Mouse (Mus musculus): ENCODE measurements around the gene Arpc5l. TPM values are rescaled to one million over a fixed set of nuclear protein-coding genes. Genes with fewer than 3 reads are reported as not detected.

The Arpc5l gene
- polyA plus RNA-seq, 1 experiment from 2014 or later = 122 TPM

GRCm38 (mm10) chr2:39016581-39016980 lies 11.4 kb downstream of the Arpc5l start:
- 81% methylated on average over 3 of the region's 3 CpGs for WGBS
- no peak for ATAC-seq (ENCODE audit: low FRiP score, low read depth)
- peaks cover 78% of the 10 kb centered on the region for H3K36me3 ChIP-seq

DNA sequence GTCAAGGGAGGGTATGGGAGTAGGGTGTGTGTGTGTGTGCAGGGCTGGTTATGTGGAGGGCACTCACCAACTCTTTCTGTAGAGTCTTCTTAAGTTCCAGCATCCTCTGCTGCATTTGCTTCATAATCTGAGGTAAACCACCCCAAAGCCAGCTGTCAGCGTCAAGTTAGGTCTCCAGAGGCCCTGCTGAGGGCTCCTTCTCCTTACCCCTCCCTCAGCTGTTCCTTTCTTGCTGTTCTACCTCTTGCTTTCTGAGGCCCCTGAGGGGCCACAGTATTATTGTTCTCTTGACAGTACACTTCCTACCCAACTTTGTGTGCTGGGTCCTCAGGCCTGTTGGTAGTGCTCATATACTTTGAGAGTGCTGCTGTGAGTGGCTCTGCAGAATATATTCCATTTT lies 14.9 kb downstream of the Arpc5l start:
- no peak overlapping the region for H3K4me3 ChIP-seq
- H3K4me2 ChIP-seq (replicated peaks) = no peak overlapping the region
- no peak overlapping the region for H3K27ac ChIP-seq
- H3K9me3 ChIP-seq = no peaks in the 10 kb centered on the region
- H3K9ac ChIP-seq = no peak overlapping the region
- H3K27me3 ChIP-seq (replicated peaks) = no peaks in the 10 kb centered on the region
- WGBS = 94% methylated on average over 1 of the region's 1 CpGs
- H3K36me3 ChIP-seq = peaks cover 89% of the 10 kb centered on the region
- H3K4me1 ChIP-seq = no peaks in the 10 kb centered on the region
- ATAC-seq (ENCODE audit: low FRiP score, low read depth) = no peak

More at GRCm38 (mm10) chr2:39016581-39016980, 11.4 kb downstream of the Arpc5l start:
- no peaks in the 10 kb centered on the region for H3K9me3 ChIP-seq
- H3K9ac ChIP-seq = no peak overlapping the region
- H3K27ac ChIP-seq = no peak overlapping the region
- H3K27me3 ChIP-seq (replicated peaks) = no peaks in the 10 kb centered on the region
- H3K4me1 ChIP-seq = no peaks in the 10 kb centered on the region
- no peak overlapping the region for H3K4me2 ChIP-seq (replicated peaks)
- no peak overlapping the region for H3K4me3 ChIP-seq

- Histone ChIP-seq H3K4me3 (no peak overlapping the region), H3K36me3 (peaks cover 77% of the 10 kb centered on the region), H3K27ac (no peak overlapping the region), H3K9me3 (no peaks in the 10 kb centered on the region), H3K4me1 (no peaks in the 10 kb centered on the region), H3K9ac (no peak overlapping the region), H3K4me2 (replicated peaks) (no peak overlapping the region), H3K27me3 (replicated peaks) (no peaks in the 10 kb centered on the region)
- 92% methylated on average over 1 of the region's 1 CpGs for WGBS
- no peak for ATAC-seq (ENCODE audit: low FRiP score, low read depth)
These were observed 26.5 kb downstream of the Arpc5l start for GRCm38 (mm10) chr2:39031611-39032010.

GRCm38 (mm10) chr2:39040215-39040614 lies 35.1 kb downstream of the Arpc5l start:
- no peak overlapping the region for H3K27ac ChIP-seq
- peaks cover 58% of the 10 kb centered on the region for H3K36me3 ChIP-seq
- no peaks in the 10 kb centered on the region for H3K27me3 ChIP-seq (replicated peaks)
- no peak for ATAC-seq (ENCODE audit: low FRiP score, low read depth)
- H3K9ac ChIP-seq = no peak overlapping the region
- no peaks in the 10 kb centered on the region for H3K4me1 ChIP-seq
- WGBS = 97% methylated on average over 1 of the region's 1 CpGs
- no peak overlapping the region for H3K4me2 ChIP-seq (replicated peaks)
- H3K9me3 ChIP-seq = no peaks in the 10 kb centered on the region
- no peak overlapping the region for H3K4me3 ChIP-seq

DNA sequence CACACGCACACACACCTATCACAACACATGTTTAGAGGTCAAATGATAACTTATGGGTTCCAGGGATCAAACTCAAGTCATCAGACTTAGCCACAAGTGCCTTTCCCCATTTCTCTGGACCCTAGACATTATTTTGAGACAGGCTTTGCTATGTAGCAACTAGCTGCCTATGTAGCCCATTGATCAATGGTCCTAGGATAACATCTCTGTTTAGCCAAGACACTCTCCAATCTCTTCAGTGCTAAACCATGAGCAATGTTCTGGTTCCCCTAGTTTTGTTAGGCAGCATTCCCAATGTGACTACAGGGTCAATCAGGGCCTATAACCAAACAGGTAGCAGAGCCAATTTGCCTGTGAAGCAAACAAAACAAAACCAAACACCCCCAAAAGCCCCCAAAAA lies 43.4 kb downstream of the Arpc5l start:
- no peaks in the 10 kb centered on the region for H3K27me3 ChIP-seq (replicated peaks)
- 96% methylated on average over 1 of the region's 1 CpGs for WGBS
- no peak overlapping the region for H3K4me2 ChIP-seq (replicated peaks)
- no peak overlapping the region for H3K9ac ChIP-seq
- H3K4me3 ChIP-seq = no peak overlapping the region
- H3K4me1 ChIP-seq = no peaks in the 10 kb centered on the region
- no peak for ATAC-seq (ENCODE audit: low FRiP score, low read depth)
- peaks cover 68% of the 10 kb centered on the region for H3K36me3 ChIP-seq
- no peak overlapping the region for H3K27ac ChIP-seq
- no peaks in the 10 kb centered on the region for H3K9me3 ChIP-seq

DNA sequence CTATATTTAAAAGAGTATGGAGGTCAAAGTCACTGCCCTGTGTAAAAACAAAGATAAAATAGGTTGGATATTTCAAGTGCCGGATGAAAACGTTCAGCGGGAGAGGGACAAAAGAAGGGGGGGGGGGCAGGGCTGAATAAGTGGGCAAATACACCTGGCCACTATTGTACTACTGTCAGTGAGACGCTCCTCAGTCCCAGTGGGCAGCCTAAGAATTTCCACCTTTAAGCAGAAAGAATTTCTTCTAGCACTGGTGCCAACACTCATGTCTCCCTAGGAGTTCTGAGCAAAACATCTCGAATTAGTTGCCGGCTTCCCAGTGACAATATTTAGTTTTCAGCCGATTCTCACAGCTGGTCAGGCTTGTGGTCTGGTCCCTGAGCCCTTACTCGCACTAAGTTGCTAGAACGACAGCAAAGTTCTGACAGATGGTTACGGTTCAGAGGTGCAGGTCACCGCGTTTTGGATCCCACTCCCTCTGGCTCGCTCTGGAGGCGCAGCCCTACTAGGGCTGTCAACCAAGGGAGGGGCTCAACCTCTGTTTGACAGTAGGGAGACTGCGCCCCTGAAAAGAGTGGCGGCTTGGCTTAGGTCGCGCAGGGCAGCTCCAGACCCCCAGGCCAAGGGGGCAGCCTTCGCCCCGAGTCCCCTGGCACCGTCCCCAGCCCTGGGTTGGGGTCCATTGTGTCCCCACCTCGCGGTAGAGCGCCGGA lies 59.7 kb downstream of the Arpc5l start:
- Histone ChIP-seq H3K4me1 (peaks cover 7% of the 10 kb centered on the region), H3K27me3 (replicated peaks) (no peaks in the 10 kb centered on the region), H3K36me3 (peaks cover 10% of the 10 kb centered on the region), H3K9me3 (no peaks in the 10 kb centered on the region), H3K27ac (peak overlapping the region; percentile 54), H3K9ac (peak overlapping the region; percentile 89), H3K4me3 (peak overlapping the region; percentile 75), H3K4me2 (replicated peaks) (peak overlapping the region; percentile 84)
- ATAC-seq (ENCODE audit: low FRiP score, low read depth) = peak; percentile 23; the same call in 1 of the 2 replicates
- WGBS = 8% methylated on average over 25 of the region's 25 CpGs

Other genes starting within 250 kb of the Arpc5l start
- gene Nr6a1, start 77.7 kb upstream of the Arpc5l start, polyA plus RNA-seq (2016; fragmentation: Nextera tagmentation; extraction: Ambion mirVana) = 4.2 and 5.2 TPM in 2 replicates
- gene Olfml2a, start 73.4 kb upstream of the Arpc5l start, polyA plus RNA-seq (2016; fragmentation: Nextera tagmentation; extraction: Ambion mirVana) = 4.4 and 5.3 TPM in 2 replicates
- gene Wdr38, start 7.9 kb upstream of the Arpc5l start, polyA plus RNA-seq (2016; fragmentation: Nextera tagmentation; extraction: Ambion mirVana) = 1.6 and 2.0 TPM in 2 replicates
- 887 and 959 TPM in 2 replicates for gene Rpl35, start 276 bp downstream of the Arpc5l start, polyA plus RNA-seq (2016; fragmentation: Nextera tagmentation; extraction: Ambion mirVana)
- 31.4 and 31.5 TPM in 2 replicates for gene Golga1, start 60.2 kb downstream of the Arpc5l start, polyA plus RNA-seq (2016; fragmentation: Nextera tagmentation; extraction: Ambion mirVana)
- gene Scai, start 185.4 kb downstream of the Arpc5l start, polyA plus RNA-seq (2016; fragmentation: Nextera tagmentation; extraction: Ambion mirVana) = 16.5 and 16.8 TPM in 2 replicates
- gene Ppp6c, start 221.1 kb downstream of the Arpc5l start, polyA plus RNA-seq (2016; fragmentation: Nextera tagmentation; extraction: Ambion mirVana) = 72.0 and 81.1 TPM in 2 replicates

All from neural tube, embryonic 12.5 days (tissue).